Mouse (Mus musculus) retina, adult 2 months (tissue): ENCODE data around the gene Olfr132.
"Not testable (repeated sequence)": the region's sequence is repeated elsewhere in the genome, so short reads cannot be mapped to it uniquely, and the experiment has no call there.

Source experiments
- DNase-seq: peaks from one replicate; pipeline ENCODE4 v3.0.0-alpha.2; 2012; ENCODE audit warnings: low read depth, low spot score

The Olfr132 gene

GRCm38 (mm10) chr17:38134426-38134825, at the start of gene Olfr132:
Gene Olfr132, minus strand, starts transcription at chr17:38134526.
- DNase-seq, result no peak

DNA sequence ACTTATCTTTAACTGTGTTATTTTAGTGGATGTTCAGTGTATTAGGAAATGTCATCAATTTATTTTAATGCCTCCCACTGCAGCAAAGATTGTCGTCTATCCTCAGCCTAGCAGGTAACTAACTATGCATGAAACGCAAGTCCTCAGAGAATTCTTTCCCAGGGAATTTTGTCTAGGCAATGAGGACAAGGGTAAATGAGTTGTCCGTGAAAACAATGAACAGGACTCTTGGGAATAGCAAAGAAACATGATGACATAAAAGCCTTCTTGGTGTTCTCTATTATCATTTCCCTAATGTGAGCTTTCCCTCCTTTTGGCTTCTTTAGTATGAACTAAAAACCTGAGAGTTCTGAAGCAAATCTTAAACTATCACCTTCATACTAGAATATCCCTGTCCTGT, 36.8 kb upstream of the Olfr132 start, which contains the start of gene Olfr134:
Olfr134 (plus strand) TSS at position 301 of the 400 bp plus-strand sequence.
- DNase-seq, result no peak

- no peak for DNase-seq
Observed at GRCm38 (mm10) chr17:38144981-38145380, 10.7 kb upstream of the Olfr132 start, which contains the start of gene Olfr133. Gene Olfr133, plus strand, starts transcription at chr17:38145281.

- DNase-seq, result not testable (repeated sequence)
Observed at GRCm38 (mm10) chr17:38125371-38125770, 9.0 kb downstream of the Olfr132 start.

GRCm38 (mm10) chr17:38124199-38124598, 10.1 kb downstream of the Olfr132 start:
- not testable (repeated sequence) for DNase-seq

- DNase-seq, result no peak
Observed at GRCm38 (mm10) chr17:38088593-38088992, 45.7 kb downstream of the Olfr132 start, which contains the start of gene Olfr131. Gene Olfr131, minus strand, starts transcription at chr17:38088693.

GRCm38 (mm10) chr17:38082364-38082763, 52.0 kb downstream of the Olfr132 start:
- DNase-seq, result no peak
